In genomic region chr4:126162544-126163066, GRCm38 (mm10) we compare ENCODE assay signal across 8 mouse cellular contexts. TPM values are rescaled to one million over a fixed set of nuclear protein-coding genes. Genes with fewer than 3 reads are reported as not detected.
A peak's percentile ranks its signal among the peaks of the same experiment; 100 is the strongest.
DNase-seq lines count a peak whose midpoint lies in the region; ATAC-seq lines count a peak whose summit lies in the region.

No protein-coding gene starts in this region.

- ATAC-seq in intestine, embryonic 16.5 days = peak; percentile 85

- no peaks in the 10 kb centered on the region for H3K27me3 ChIP-seq in embryonic facial prominence, embryonic 10.5 days (replicated peaks; ENCODE audit: low read depth, poor library complexity, severe bottlenecking)
- no peaks in the 10 kb centered on the region for H3K27me3 ChIP-seq in intestine, embryonic 16.5 days (replicated peaks; ENCODE audit: control insufficient read depth, insufficient read depth, low read length)

- peak; percentile 90 for DNase-seq in adrenal gland, postnatal 25 days
- DNase-seq in embryonic facial prominence, embryonic 10.5 days (ENCODE audit: low spot score) = peak; percentile 89
- DNase-seq in gastrocnemius, postnatal 4 days (ENCODE audit: low spot score in 2 of 2) = peak; percentile 83 to 93
- DNase-seq in left cerebral cortex, postnatal 25 days (ENCODE audit: low spot score in 2 of 2) = peak; percentile 83 to 84
- peak; percentile 85 for DNase-seq in mesoderm, embryonic 11.5 days (ENCODE audit: low read depth, low spot score)
- peak; percentile 85 for DNase-seq in right cerebral cortex, postnatal 25 days
- DNase-seq in urinary bladder, postnatal 25 days (ENCODE audit: low spot score) = peak; percentile 87

- H3K27ac ChIP-seq in embryonic facial prominence, embryonic 10.5 days (replicated peaks) = peak overlapping the region; percentile 83
- peak overlapping the region; percentile 98 for H3K27ac ChIP-seq in intestine, embryonic 16.5 days (ENCODE audit: low read length)

- peak overlapping the region; percentile 71 for H3K4me3 ChIP-seq in embryonic facial prominence, embryonic 10.5 days
- H3K4me3 ChIP-seq in intestine, embryonic 16.5 days (ENCODE audit: low read length) = peak overlapping the region; percentile 72

- peaks cover 23% of the 10 kb centered on the region for H3K4me1 ChIP-seq in embryonic facial prominence, embryonic 10.5 days
- peaks cover 22% of the 10 kb centered on the region for H3K4me1 ChIP-seq in intestine, embryonic 16.5 days (ENCODE audit: control insufficient read depth, insufficient read depth, low read length)

- H3K36me3 ChIP-seq in embryonic facial prominence, embryonic 10.5 days (replicated peaks) = peaks cover 34% of the 10 kb centered on the region
- no peaks in the 10 kb centered on the region; the same call in 1 of the 2 replicates for H3K36me3 ChIP-seq in intestine, embryonic 16.5 days (ENCODE audit: control insufficient read depth, insufficient read depth, low read length)

- intact Hi-C loops in left cerebral cortex, postnatal 25 days (cut with DNase I) = no loop called here

- peak overlapping the region; percentile 93 for H3K4me2 ChIP-seq in intestine, embryonic 16.5 days (ENCODE audit: low read depth, low read length)

- H3K9ac ChIP-seq in intestine, embryonic 16.5 days (ENCODE audit: low read depth, low read length) = peak overlapping the region; percentile 90

- H3K9me3 ChIP-seq in embryonic facial prominence, embryonic 10.5 days = no peaks in the 10 kb centered on the region; the same call in 1 of the 2 replicates
- no peaks in the 10 kb centered on the region for H3K9me3 ChIP-seq in intestine, embryonic 16.5 days (ENCODE audit: control insufficient read depth, low read length)

- 1% methylated on average over 44 of the region's 44 CpGs for WGBS in embryonic facial prominence, embryonic 10.5 days
- WGBS in intestine, embryonic 16.5 days = under 1% methylated on average over 44 of the region's 44 CpGs

RNA-seq across cellular contexts. Expression of gene Sh3d21, which starts 0.7 kb away (rescaled TPM):
- total RNA-seq in adrenal gland, postnatal 25 days (2021) = 2.8 and 3.2 TPM in 2 replicates
- 2.0 and 3.1 TPM in 2 replicates for polyA plus RNA-seq in embryonic facial prominence, embryonic 10.5 days (2016; fragmentation: Nextera tagmentation; extraction: Ambion mirVana)
- total RNA-seq in gastrocnemius, postnatal 4 days (2021) = 1 to 10 TPM; 2.9 TPM
- 13.2 and 13.9 TPM in 2 replicates for polyA plus RNA-seq in intestine, embryonic 16.5 days (2015; fragmentation: Nextera tagmentation; extraction: Ambion mirVana)
- under 1 TPM; 0.27 to 0.69 TPM for total RNA-seq in left cerebral cortex, postnatal 25 days (2021)

RNA-seq across cellular contexts. Expression of gene Eva1b, which starts 15.1 kb away (rescaled TPM):
- total RNA-seq in adrenal gland, postnatal 25 days (2021) = 23.4 and 33.9 TPM in 2 replicates
- 37.1 and 38.9 TPM in 2 replicates for polyA plus RNA-seq in embryonic facial prominence, embryonic 10.5 days (2016; fragmentation: Nextera tagmentation; extraction: Ambion mirVana)
- total RNA-seq in gastrocnemius, postnatal 4 days (2021) = 10 to 100 TPM; 31.8 to 33.8 TPM
- polyA plus RNA-seq in intestine, embryonic 16.5 days (2015; fragmentation: Nextera tagmentation; extraction: Ambion mirVana) = 34.7 and 35.4 TPM in 2 replicates
- 1 to 10 TPM; 4.1 to 4.4 TPM for total RNA-seq in left cerebral cortex, postnatal 25 days (2021)

RNA-seq across cellular contexts. Expression of gene Thrap3, which starts 40.0 kb away (rescaled TPM):
- 190 and 232 TPM in 2 replicates for total RNA-seq in adrenal gland, postnatal 25 days (2021)
- 262 and 263 TPM in 2 replicates for polyA plus RNA-seq in embryonic facial prominence, embryonic 10.5 days (2016; fragmentation: Nextera tagmentation; extraction: Ambion mirVana)
- 100 to 1,000 TPM; 182 to 188 TPM for total RNA-seq in gastrocnemius, postnatal 4 days (2021)
- 132 and 141 TPM in 2 replicates for polyA plus RNA-seq in intestine, embryonic 16.5 days (2015; fragmentation: Nextera tagmentation; extraction: Ambion mirVana)
- total RNA-seq in left cerebral cortex, postnatal 25 days (2021) = 100 to 1,000 TPM; 133 to 147 TPM

RNA-seq across cellular contexts. Expression of gene Stk40, which starts 58.8 kb away (rescaled TPM):
- 41.2 and 43.1 TPM in 2 replicates for total RNA-seq in adrenal gland, postnatal 25 days (2021)
- polyA plus RNA-seq in embryonic facial prominence, embryonic 10.5 days (2016; fragmentation: Nextera tagmentation; extraction: Ambion mirVana) = 43.8 and 44.5 TPM in 2 replicates
- 10 to 100 TPM; 34.4 to 39.0 TPM for total RNA-seq in gastrocnemius, postnatal 4 days (2021)
- polyA plus RNA-seq in intestine, embryonic 16.5 days (2015; fragmentation: Nextera tagmentation; extraction: Ambion mirVana) = 26.1 and 28.5 TPM in 2 replicates
- total RNA-seq in left cerebral cortex, postnatal 25 days (2021) = 10 to 100 TPM; 33.9 to 35.6 TPM

Comparison
In these comparisons a context has a peak if more than half of its experiments do, and no peak if none do; other contexts are left out.
1. Peak in every context shown above with its lines: DNase-seq, ATAC-seq, H3K4me3 ChIP-seq and H3K27ac ChIP-seq.